Mouse (Mus musculus) heart, postnatal 0 days (tissue): Measurements from ENCODE around the gene Actl11. TPM values are rescaled to one million over a fixed set of nuclear protein-coding genes. Genes with fewer than 3 reads are reported as not detected.

Experiments used
- ATAC-seq: fragments of 200-750 bp; cut with Nextera tagmentation; 2 replicates; pipeline ENCODE4 v1.8.0; 2017; ENCODE audit warnings: low read depth, moderate number of reproducible peaks, moderate library complexity; ENCODE audit not compliant: insufficient read depth
- DNase-seq: peaks from one replicate; pipeline ENCODE4 v3.0.0-alpha.2; 2016; ENCODE audit warnings: low spot score
- H3K27ac ChIP-seq: fragments of 300-500 bp; sonication (generic); 2 replicates; pipeline ENCODE4 v1.5.1; 2014; ENCODE audit warnings: low read depth, mild to moderate bottlenecking
- H3K27me3 ChIP-seq: fragments of 300-500 bp; sonication (generic); 2 replicates; pipeline ENCODE4 v1.6.1; 2014; ENCODE audit warnings: low read length, mixed read lengths; ENCODE audit not compliant: control insufficient read depth, insufficient read depth
- H3K36me3 ChIP-seq: fragments of 300-500 bp; sonication (generic); replicated peaks from 2 replicates; pipeline ENCODE4 v1.6.1; 2014; ENCODE audit warnings: low read length, mixed read lengths; ENCODE audit not compliant: control insufficient read depth, insufficient read depth
- H3K4me1 ChIP-seq: fragments of 300-500 bp; sonication (generic); 2 replicates; pipeline ENCODE4 v1.6.1; 2014; ENCODE audit warnings: antibody characterized with exemption; ENCODE audit not compliant: control insufficient read depth, insufficient read depth
- H3K4me2 ChIP-seq: fragments of 300-500 bp; sonication (generic); 2 replicates; pipeline ENCODE4 v1.6.1; 2014; ENCODE audit warnings: low read depth, mild to moderate bottlenecking, low read length, moderate library complexity
- H3K4me3 ChIP-seq: fragments of 300-500 bp; sonication (generic); 2 replicates; pipeline ENCODE4 v1.5.1; 2014; ENCODE audit warnings: low read depth, low read length
- H3K9ac ChIP-seq: fragments of 300-500 bp; sonication (generic); replicated peaks from 2 replicates; pipeline ENCODE4 v1.6.1; 2014; ENCODE audit warnings: low read depth, low read length, mixed read lengths
- H3K9me3 ChIP-seq: fragments of 300-500 bp; sonication (generic); replicated peaks from 2 replicates; pipeline ENCODE4 v1.6.1; 2016; ENCODE audit warnings: low read length; ENCODE audit not compliant: control insufficient read depth
- CTCF ChIP-seq: IDR thresholded peaks from 2 replicates; pipeline ENCODE4 v1.5.1; 2016; ENCODE audit warnings: antibody characterized with exemption, control low read depth, low read depth
- EP300 ChIP-seq: IDR thresholded peaks from 2 replicates; pipeline ENCODE4 v1.6.1; 2016; ENCODE audit warnings: antibody characterized with exemption, low read depth
- WGBS: fragments of 180-500 bp; shearing (Covaris S2); extraction: QIAGEN DNeasy Blood & Tissue Kit; methylation state at CpG from one replicate; pipeline ENCODE4 v1.1.7; 2014; 5-methylcytosine and 5-hydroxymethylcytosine counted together
- polyA plus RNA-seq: library from polyadenylated mRNA; unstranded; fragments of >200 nt; fragmentation: Nextera tagmentation; extraction: Ambion mirVana; gene quantifications from 2 replicates; pipeline ENCODE4 v1.2.1, GENCODE M21; 2015
- total RNA-seq: library from RNA; depleted of rRNA; stranded (reverse); fragments of >200 nt; gene quantifications from 2 replicates; pipeline ENCODE4 v1.2.3, GENCODE M21; 2014; ENCODE audit warnings: low replicate concordance

Actl11 gene
- total and polyA plus RNA-seq, 2 experiments from 2014 or later, result not detected

- no peak overlapping the region for H3K4me3 ChIP-seq
- H3K9me3 ChIP-seq, result no peaks in the 10 kb centered on the region
- ATAC-seq (no peak), DNase-seq (no peak)
- H3K27ac ChIP-seq, result no peak overlapping the region
- H3K36me3 ChIP-seq, result no peaks in the 10 kb centered on the region
- H3K27me3 ChIP-seq, result no peaks in the 10 kb centered on the region
- no peak overlapping the region for H3K9ac ChIP-seq
- TF ChIP-seq CTCF, result no peak
- no peak for TF ChIP-seq EP300
- no peak overlapping the region for H3K4me2 ChIP-seq
- 86% methylated on average over 7 of the region's 7 CpGs for WGBS
- H3K4me1 ChIP-seq, result no peaks in the 10 kb centered on the region; the same call in 1 of the 2 replicates
Measured at GRCm38 (mm10) chr9:107968531-107968930, 40.3 kb downstream of the Actl11 start.

- 76% methylated on average over 5 of the region's 5 CpGs for WGBS
- ATAC-seq (no peak), DNase-seq (no peak)
- Histone ChIP-seq H3K27me3 (no peaks in the 10 kb centered on the region), H3K9me3 (no peaks in the 10 kb centered on the region), H3K27ac (no peak overlapping the region), H3K9ac (no peak overlapping the region), H3K4me3 (no peak overlapping the region), H3K36me3 (no peaks in the 10 kb centered on the region), H3K4me1 (peaks cover 15% of the 10 kb centered on the region), H3K4me2 (no peak overlapping the region)
- TF ChIP-seq EP300 (no peak), CTCF (no peak)
Measured at GRCm38 (mm10) chr9:107970311-107970710, 42.0 kb downstream of the Actl11 start.

- Histone ChIP-seq H3K4me1 (peaks cover 28% of the 10 kb centered on the region), H3K9ac (no peak overlapping the region), H3K4me3 (no peak overlapping the region), H3K27ac (0 out of 2 replicates have a peak overlapping the region, but pooled peaks have one; percentile 8), H3K27me3 (no peaks in the 10 kb centered on the region), H3K4me2 (no peak overlapping the region), H3K36me3 (no peaks in the 10 kb centered on the region), H3K9me3 (no peaks in the 10 kb centered on the region)
- TF ChIP-seq EP300 (no peak), CTCF (no peak)
- ATAC-seq (peak; percentile 48; the same call in 1 of the 2 replicates), DNase-seq (peak; percentile 46)
- 54% methylated on average over 8 of the region's 8 CpGs for WGBS
Measured at GRCm38 (mm10) chr9:107971690-107972541, 43.6 kb downstream of the Actl11 start.

GRCm38 (mm10) chr9:107974491-107975171 lies 46.4 kb downstream of the Actl11 start:
- DNase-seq, result no peak
- Histone ChIP-seq H3K9me3 (no peaks in the 10 kb centered on the region), H3K36me3 (peaks cover 14% of the 10 kb centered on the region), H3K4me3 (peak overlapping the region; percentile 50), H3K4me2 (peak overlapping the region; percentile 68; the same call in 1 of the 2 replicates), H3K4me1 (peaks cover 28% of the 10 kb centered on the region), H3K9ac (0 out of 2 replicates have a peak overlapping the region, but pooled peaks have one; percentile 63), H3K27ac (peak overlapping the region; percentile 90), H3K27me3 (no peaks in the 10 kb centered on the region)
- peak; percentile 12; the same call in 1 of the 2 replicates for ATAC-seq
- TF ChIP-seq EP300 (no peak; the same call in 1 of the 2 replicates), CTCF (no peak)
- 23% methylated on average over 10 of the region's 10 CpGs for WGBS

GRCm38 (mm10) chr9:107975399-107976386 lies 47.4 kb downstream of the Actl11 start, which contains the start of gene Uba7:
Gene Uba7 (plus strand): TSS chr9:107975505.
- H3K27ac ChIP-seq, result peak within 1 kb of the TSS; percentile 90
- H3K4me3 ChIP-seq, result peak within 1 kb of the TSS; percentile 50
- peaks cover 18% of the 10 kb centered on the region for H3K36me3 ChIP-seq
- WGBS, result 36% methylated on average over 12 of the region's 12 CpGs
- peak within 1 kb of the TSS; percentile 68 for H3K4me2 ChIP-seq
- H3K9ac ChIP-seq, result peak within 1 kb of the TSS; percentile 63
- peaks cover 28% of the 10 kb centered on the region for H3K4me1 ChIP-seq
- H3K27me3 ChIP-seq, result no peaks in the 10 kb centered on the region
- no peaks in the 10 kb centered on the region for H3K9me3 ChIP-seq
- DNase-seq (peak; percentile 83), ATAC-seq (peak; percentile 71)
- TF ChIP-seq CTCF (no peak), EP300 (no peak)
